9 mouse cellular contexts compared by ENCODE assay signal in genomic region chr8:71719218-71719617, GRCm38 (mm10). TPM values are rescaled to one million over a fixed set of nuclear protein-coding genes. Genes with fewer than 3 reads are reported as not detected.
DNase-seq lines count a peak whose midpoint lies in the region; ATAC-seq lines count a peak whose summit lies in the region.
"Had no signal": no experiment of that assay in that cellular context is flagged by ENCODE, and none has a peak within 500 bp of the region (broad histone marks: within the 10 kb centered on the region; RNA-seq: fewer than 3 reads in every experiment).

No protein-coding gene starts in this region.

- DNase-seq in right cerebral cortex, postnatal 10 days (ENCODE audit: low spot score in 2 of 2) = peak; percentile 84 to 86
- DNase-seq in right cerebral cortex, adult 2 months (ENCODE audit: low spot score in 2 of 2) = no peak
- peak; percentile 69 to 70 for DNase-seq in layer of hippocampus, postnatal 14 days (ENCODE audit: low spot score in 2 of 2)
- DNase-seq in spleen, postnatal 36 days (ENCODE audit: low spot score in 2 of 2) = peak; percentile 68 to 77
- no peak for DNase-seq in lung, postnatal 10 days

- H3K9ac ChIP-seq in forebrain, embryonic 13.5 days = 0 out of 2 replicates have a peak overlapping the region, but pooled peaks have one; percentile 26
- H3K9ac ChIP-seq: heart, embryonic 13.5 days had no signal

- peak; percentile 68 for ATAC-seq in forebrain, embryonic 13.5 days
- ATAC-seq in frontal cortex, adult (ENCODE audit: low TSS enrichment) = no peak

- H3K36me3 ChIP-seq in forebrain, embryonic 13.5 days (ENCODE audit: poor library complexity, severe bottlenecking) = peaks cover 36% of the 10 kb centered on the region
- H3K36me3 ChIP-seq: heart, embryonic 13.5 days had no signal

- H3K27me3 ChIP-seq in forebrain, embryonic 13.5 days = no peaks in the 10 kb centered on the region

- peak overlapping the region; percentile 49; the same call in 1 of the 2 replicates for H3K4me2 ChIP-seq in forebrain, embryonic 13.5 days
- H3K4me2 ChIP-seq: heart, embryonic 13.5 days had no signal

- 30% methylated on average over 4 of the region's 4 CpGs for WGBS in forebrain, embryonic 13.5 days

- no peak overlapping the region for H3K4me3 ChIP-seq in forebrain, embryonic 13.5 days
- H3K4me3 ChIP-seq: heart, embryonic 13.5 days had no signal

- H3K27ac ChIP-seq in forebrain, embryonic 13.5 days = peak overlapping the region; percentile 90
- H3K27ac ChIP-seq: heart, embryonic 13.5 days had no signal

- peaks cover 55% of the 10 kb centered on the region for H3K4me1 ChIP-seq in forebrain, embryonic 13.5 days

- no peaks in the 10 kb centered on the region for H3K9me3 ChIP-seq in forebrain, embryonic 13.5 days (replicated peaks)
- H3K9me3 ChIP-seq: heart, embryonic 13.5 days had no signal

RNA-seq across cellular contexts. Expression of gene Fcho1, which starts 6.3 kb away (rescaled TPM):
- polyA plus RNA-seq in forebrain, embryonic 13.5 days (2015; fragmentation: Nextera tagmentation; extraction: Ambion mirVana) = 39.6 and 47.2 TPM in 2 replicates
- 10 to 100 TPM; 83.1 to 86.4 TPM for total RNA-seq in layer of hippocampus, postnatal 14 days (2021)

RNA-seq across cellular contexts. Expression of gene B3gnt3, which starts 17.6 kb away (rescaled TPM):
- polyA plus RNA-seq in forebrain, embryonic 13.5 days (2015; fragmentation: Nextera tagmentation; extraction: Ambion mirVana) = 0.33 and 0.44 TPM in 2 replicates
- total RNA-seq in layer of hippocampus, postnatal 14 days (2021) = under 1 TPM; 0.23 to 0.48 TPM

RNA-seq across cellular contexts. Expression of gene Insl3, which starts 30.2 kb away (rescaled TPM):
- polyA plus RNA-seq in forebrain, embryonic 13.5 days (2015; fragmentation: Nextera tagmentation; extraction: Ambion mirVana) = 0.47 TPM in 1 of 2 replicates, not detected in the other
- 1 to 10 TPM; 2.6 to 3.0 TPM for total RNA-seq in layer of hippocampus, postnatal 14 days (2021)
- polyA plus RNA-seq: embryonic facial prominence, embryonic 11.5 days had no signal

RNA-seq across cellular contexts. Expression of gene Jak3, which starts 43.1 kb away (rescaled TPM):
- 1.6 and 1.7 TPM in 2 replicates for polyA plus RNA-seq in forebrain, embryonic 13.5 days (2015; fragmentation: Nextera tagmentation; extraction: Ambion mirVana)
- total RNA-seq in layer of hippocampus, postnatal 14 days (2021) = 1 to 10 TPM; 7.1 to 7.7 TPM

RNA-seq across cellular contexts. Expression of gene Unc13a, which starts 47.7 kb away (rescaled TPM):
- polyA plus RNA-seq in forebrain, embryonic 13.5 days (2015; fragmentation: Nextera tagmentation; extraction: Ambion mirVana) = 13.0 and 15.8 TPM in 2 replicates
- total RNA-seq in layer of hippocampus, postnatal 14 days (2021) = 100 to 1,000 TPM; 268 to 281 TPM

Comparison
In these comparisons a context has a peak if more than half of its experiments do, and no peak if none do; other contexts are left out.
1. DNase-seq: peak in right cerebral cortex, postnatal 10 days (2 of 2), layer of hippocampus, postnatal 14 days (2 of 2) and spleen, postnatal 36 days (2 of 2); none in right cerebral cortex, adult 2 months (0 of 2) and lung, postnatal 10 days (single experiment).